In genomic region chr19:44914481-44915249, GRCm38 (mm10) we compare ENCODE assay signal across 10 mouse cellular contexts. TPM values are rescaled to one million over a fixed set of nuclear protein-coding genes. Genes with fewer than 3 reads are reported as not detected.
DNase-seq lines count a peak whose midpoint lies in the region; ATAC-seq lines count a peak whose summit lies in the region.
"Had no signal": no experiment of that assay in that cellular context is flagged by ENCODE, and none has a peak within 500 bp of the region (broad histone marks: within the 10 kb centered on the region; RNA-seq: fewer than 3 reads in every experiment).

No protein-coding gene starts in this region.

- H3K4me3 ChIP-seq in heart, embryonic 13.5 days, result no peak overlapping the region
- H3K4me3 ChIP-seq: hindbrain, embryonic 15.5 days had no signal

- no peaks in the 10 kb centered on the region for H3K36me3 ChIP-seq in heart, embryonic 13.5 days
- H3K36me3 ChIP-seq: hindbrain, embryonic 15.5 days had no signal

- intact Hi-C loops in heart, postnatal 25 days (cut with DNase I), result no loop called here

- ATAC-seq in heart, embryonic 13.5 days (ENCODE audit: extremely low read depth, insufficient number of reproducible peaks, low FRiP score, low TSS enrichment), result no peak

- WGBS in heart, embryonic 13.5 days, result 45% methylated on average over 10 of the region's 10 CpGs

- no peaks in the 10 kb centered on the region for H3K9me3 ChIP-seq in heart, embryonic 13.5 days
- H3K9me3 ChIP-seq: hindbrain, embryonic 15.5 days had no signal

- H3K9ac ChIP-seq in heart, embryonic 13.5 days, result no peak overlapping the region
- H3K9ac ChIP-seq: hindbrain, embryonic 15.5 days had no signal

- no peak overlapping the region for H3K4me2 ChIP-seq in heart, embryonic 13.5 days
- H3K4me2 ChIP-seq: hindbrain, embryonic 15.5 days had no signal

- no peak for DNase-seq in heart, postnatal 25 days (ENCODE audit: low spot score)
- peak; percentile 47 for DNase-seq in urinary bladder, postnatal 14 days (ENCODE audit: low spot score)
- no peak for DNase-seq in urinary bladder, adult 2 months (ENCODE audit: low spot score)
- DNase-seq in kidney, postnatal 10 days, result peak; percentile 55
- no peak for DNase-seq in adrenal gland, adult 8-10 months
- DNase-seq in thymus, postnatal 10 days (ENCODE audit: low spot score in 2 of 2), result no peak
- no peak for DNase-seq in right cerebral cortex, postnatal 4 days
- DNase-seq: lung, postnatal 10 days had no signal

- peaks cover 10% of the 10 kb centered on the region for H3K4me1 ChIP-seq in heart, embryonic 13.5 days
- H3K4me1 ChIP-seq: hindbrain, embryonic 15.5 days had no signal

- H3K27ac ChIP-seq in heart, embryonic 13.5 days (replicated peaks), result peak overlapping the region; percentile 64
- H3K27ac ChIP-seq: hindbrain, embryonic 15.5 days had no signal

- H3K27me3 ChIP-seq in heart, embryonic 13.5 days (replicated peaks), result no peaks in the 10 kb centered on the region
- H3K27me3 ChIP-seq: hindbrain, embryonic 15.5 days had no signal

RNA-seq across cellular contexts. Expression of gene Slf2, which starts 16.3 kb away (rescaled TPM):
- polyA plus RNA-seq in heart, embryonic 13.5 days (2015; fragmentation: Nextera tagmentation; extraction: Ambion mirVana), result 27.2 and 29.7 TPM in 2 replicates
- 10 to 100 TPM; 18.4 to 22.0 TPM for total RNA-seq in heart, postnatal 25 days (2021)
- polyA plus RNA-seq in urinary bladder, adult 2 months (2012; rRNA removed), result 18.1 and 18.5 TPM in 2 replicates
- total RNA-seq in adrenal gland, adult 8-10 months (2022), result 10 to 100 TPM; 22.6 to 40.9 (median 30.5) TPM

Comparison
In these comparisons a context has a peak if more than half of its experiments do, and no peak if none do; other contexts are left out.
1. DNase-seq: peak in urinary bladder, postnatal 14 days (single experiment) and kidney, postnatal 10 days (single experiment); none in heart, postnatal 25 days (single experiment), urinary bladder, adult 2 months (single experiment), adrenal gland, adult 8-10 months (single experiment), thymus, postnatal 10 days (0 of 2) and right cerebral cortex, postnatal 4 days (single experiment).